Mouse (Mus musculus): ENCODE measurements around the gene Rnf224.
"Not testable (repeated sequence)": the region's sequence is repeated elsewhere in the genome, so short reads cannot be mapped to it uniquely, and the experiment has no call there.

The Rnf224 gene

GRCm38 (mm10) chr2:25236614-25237013, at the start of gene Rnf224:
TSS of gene Rnf224 (minus strand) at chr2:25236787.
- DNase-seq (ENCODE audit: low read depth, low spot score), result no peak

- no peak for DNase-seq (ENCODE audit: low read depth, low spot score)
These were observed 49.7 kb upstream of the Rnf224 start for GRCm38 (mm10) chr2:25286314-25286713.

DNA sequence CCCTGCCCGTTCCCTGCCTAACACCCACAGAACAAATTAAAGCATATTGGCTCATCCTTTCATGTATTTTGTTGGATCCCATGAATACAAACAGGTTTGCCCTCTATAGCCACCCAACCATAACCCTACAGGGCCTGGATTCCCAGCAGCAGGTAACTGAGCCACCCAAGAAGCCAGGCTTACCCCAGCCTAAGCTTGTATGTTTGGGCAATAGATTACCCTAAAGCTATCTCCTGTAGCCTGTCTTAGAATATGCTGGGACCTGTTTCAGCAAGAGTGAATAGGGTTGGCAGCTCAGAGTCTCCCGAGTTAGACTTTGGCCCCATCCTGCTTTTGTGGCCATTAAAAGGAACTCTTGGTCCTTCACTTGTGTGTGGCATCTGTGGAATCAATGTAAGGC, 49.0 kb upstream of the Rnf224 start:
- no peak for DNase-seq (ENCODE audit: low read depth, low spot score)

GRCm38 (mm10) chr2:25278928-25279882, 42.6 kb upstream of the Rnf224 start:
- peak; percentile 89 for DNase-seq (ENCODE audit: low read depth, low spot score)

DNA sequence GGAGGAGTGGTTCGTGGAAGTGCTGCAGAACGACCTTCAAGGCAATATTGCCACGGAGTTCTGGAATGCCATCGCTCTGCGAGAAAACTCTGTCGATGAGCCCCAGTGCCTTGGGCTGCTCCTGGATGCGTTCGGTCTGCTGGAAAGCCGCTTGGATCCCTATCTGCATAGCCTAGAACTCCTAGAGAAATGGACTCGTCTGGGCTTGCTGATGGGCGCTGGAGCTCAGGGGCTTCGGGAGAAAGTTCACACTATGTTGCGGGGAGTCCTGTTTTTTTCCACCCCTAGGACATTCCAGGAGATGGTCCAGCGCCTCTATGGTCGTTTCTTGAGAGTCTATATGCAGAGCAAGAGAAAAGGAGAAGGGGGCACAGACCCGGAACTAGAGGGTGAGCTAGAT, 36.4 kb upstream of the Rnf224 start:
- DNase-seq (ENCODE audit: low read depth, low spot score), result no peak

DNA sequence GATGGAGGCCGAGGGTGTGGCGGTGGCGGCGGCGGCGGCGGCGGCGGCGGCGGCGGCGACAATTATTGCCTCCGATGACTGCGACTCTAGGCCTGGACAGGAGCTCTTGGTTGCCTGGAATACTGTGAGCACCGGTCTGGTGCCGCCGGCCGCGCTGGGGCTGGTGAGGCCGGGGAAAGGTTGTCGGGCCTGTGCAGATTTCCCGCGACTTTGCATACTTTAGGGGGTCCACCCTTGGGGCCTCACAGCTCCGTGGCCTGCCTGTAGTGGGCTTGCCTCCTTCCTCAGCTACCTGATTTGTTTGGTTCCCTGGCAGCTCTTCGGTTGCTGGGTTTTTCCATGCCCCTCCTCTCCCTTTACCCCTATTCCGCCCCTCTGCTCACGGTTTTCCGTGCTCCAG, 35.9 kb upstream of the Rnf224 start:
- no peak for DNase-seq (ENCODE audit: low read depth, low spot score)

- DNase-seq (ENCODE audit: low read depth, low spot score), result peak; percentile 99
These were observed 35.4 kb upstream of the Rnf224 start, which contains the start of the genes Ssna1 and Anapc2 for GRCm38 (mm10) chr2:25271827-25272511. TSS of gene Ssna1 (minus strand) at chr2:25272438. TSS of gene Anapc2 (plus strand) at chr2:25272478.

DNA sequence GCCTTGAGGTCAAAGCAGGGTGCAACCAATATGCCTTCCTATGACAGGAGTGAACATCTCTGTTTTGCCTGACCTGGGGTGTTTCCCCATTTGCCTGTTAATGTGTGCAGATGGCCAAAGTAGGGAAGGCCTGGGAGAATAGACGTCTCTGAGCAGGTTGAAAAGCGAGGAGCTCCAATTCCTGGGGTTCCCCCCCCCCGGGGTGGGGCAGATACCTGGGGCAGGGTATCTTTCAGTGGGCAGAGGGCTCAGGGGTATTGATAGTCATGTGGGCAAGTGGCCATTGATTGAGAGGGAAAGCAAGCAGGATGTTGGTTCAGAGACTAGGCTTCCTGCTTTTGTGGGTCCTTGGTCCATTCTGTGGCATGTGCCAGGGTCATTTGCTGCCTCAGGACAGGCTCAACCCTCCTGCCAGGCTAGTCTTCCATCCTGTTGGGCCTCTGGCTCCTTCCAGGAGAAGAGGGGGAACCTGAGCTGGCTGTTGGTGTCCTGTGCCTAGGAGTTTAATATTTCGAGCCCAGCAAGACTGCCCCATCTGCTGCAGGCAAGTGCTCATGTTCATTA, 31.2 kb upstream of the Rnf224 start:
- DNase-seq (ENCODE audit: low read depth, low spot score), result no peak

- DNase-seq (ENCODE audit: low read depth, low spot score), result no peak
These were observed 30.7 kb upstream of the Rnf224 start for GRCm38 (mm10) chr2:25267241-25267640.

- DNase-seq (ENCODE audit: low read depth, low spot score), result no peak
These were observed 30.1 kb upstream of the Rnf224 start for GRCm38 (mm10) chr2:25266720-25267119.

DNA sequence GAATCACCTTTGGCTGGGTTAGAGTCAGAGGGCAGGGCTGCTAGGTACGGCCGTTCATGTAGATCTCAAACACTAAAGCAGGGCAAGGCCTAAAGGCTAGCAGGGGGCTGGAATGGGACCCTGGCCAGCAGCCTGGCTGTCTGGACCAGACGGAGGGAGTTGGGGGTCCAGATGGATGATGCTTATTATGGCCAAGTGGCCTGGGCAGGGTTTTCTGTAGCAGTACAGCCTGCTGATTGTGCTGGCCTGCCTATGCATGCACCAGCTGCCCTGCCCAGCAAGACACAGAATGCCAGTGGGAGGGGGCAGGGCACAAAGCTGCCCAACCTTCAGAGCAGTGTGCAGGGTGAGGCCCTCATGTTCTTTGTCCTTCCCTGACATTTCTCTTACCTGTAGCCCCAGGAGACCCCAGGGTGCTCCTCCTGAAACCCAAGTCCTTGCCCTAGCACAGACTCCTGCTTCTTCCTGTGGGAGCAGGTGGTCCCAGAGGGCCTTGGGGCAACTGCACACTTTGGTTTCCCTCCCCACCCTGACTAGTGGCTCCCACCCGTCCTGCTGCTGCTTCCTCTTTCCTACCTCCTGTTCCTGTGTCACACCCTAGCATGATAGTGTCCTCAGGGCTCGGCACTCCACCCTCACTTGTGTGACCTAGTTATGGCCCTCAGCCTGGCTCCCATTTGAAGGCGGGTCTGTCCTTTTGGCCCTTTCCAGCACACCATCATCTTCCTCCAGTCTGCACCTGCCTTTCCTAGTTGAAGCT, 29.5 kb upstream of the Rnf224 start:
- no peak for DNase-seq (ENCODE audit: low read depth, low spot score)

- no peak for DNase-seq (ENCODE audit: low read depth, low spot score)
These were observed 28.3 kb upstream of the Rnf224 start for GRCm38 (mm10) chr2:25264851-25265250.

- no peak for DNase-seq (ENCODE audit: low read depth, low spot score)
These were observed 27.7 kb upstream of the Rnf224 start for GRCm38 (mm10) chr2:25264286-25264660.

DNA sequence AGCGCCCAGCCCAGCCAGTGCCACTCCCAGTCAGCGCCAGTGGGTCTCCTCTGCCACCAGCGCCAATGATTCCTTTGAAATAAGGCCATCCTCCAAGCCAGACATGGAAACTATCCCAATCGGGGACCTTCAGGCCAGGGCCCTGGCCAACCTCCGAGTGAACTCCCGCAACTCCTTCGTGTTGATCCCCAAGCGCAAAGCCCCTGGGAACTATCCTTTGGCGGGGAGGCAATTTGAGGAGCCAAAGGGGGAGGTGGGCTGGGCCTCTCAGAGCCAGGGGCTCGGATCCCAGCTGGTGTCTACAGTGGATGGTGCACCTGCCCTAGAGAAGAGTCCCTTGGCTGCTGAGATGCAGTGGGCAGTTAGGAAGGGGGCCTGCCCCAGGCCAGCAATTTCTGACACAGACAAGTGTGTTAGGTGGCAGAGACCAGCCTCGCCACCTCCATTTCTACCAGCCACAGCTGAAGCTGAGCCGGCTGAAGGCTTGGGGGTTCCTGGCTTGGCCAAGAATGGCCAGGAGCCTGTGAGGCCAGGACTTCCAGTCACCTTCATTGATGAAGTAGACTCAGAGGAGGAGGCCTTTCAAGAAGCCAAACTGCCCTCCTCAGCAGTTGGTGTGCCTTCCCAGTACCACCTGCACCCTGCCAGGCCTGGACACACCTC, 27.2 kb upstream of the Rnf224 start:
- DNase-seq (ENCODE audit: low read depth, low spot score), result no peak

GRCm38 (mm10) chr2:25262795-25263622, 26.4 kb upstream of the Rnf224 start:
- DNase-seq (ENCODE audit: low read depth, low spot score), result peak; percentile 81

- peak; percentile 96 for DNase-seq (ENCODE audit: low read depth, low spot score)
These were observed 25.7 kb upstream of the Rnf224 start, which contains the start of gene Tprn for GRCm38 (mm10) chr2:25262291-25262767. TSS of gene Tprn (plus strand) at chr2:25262618.

DNA sequence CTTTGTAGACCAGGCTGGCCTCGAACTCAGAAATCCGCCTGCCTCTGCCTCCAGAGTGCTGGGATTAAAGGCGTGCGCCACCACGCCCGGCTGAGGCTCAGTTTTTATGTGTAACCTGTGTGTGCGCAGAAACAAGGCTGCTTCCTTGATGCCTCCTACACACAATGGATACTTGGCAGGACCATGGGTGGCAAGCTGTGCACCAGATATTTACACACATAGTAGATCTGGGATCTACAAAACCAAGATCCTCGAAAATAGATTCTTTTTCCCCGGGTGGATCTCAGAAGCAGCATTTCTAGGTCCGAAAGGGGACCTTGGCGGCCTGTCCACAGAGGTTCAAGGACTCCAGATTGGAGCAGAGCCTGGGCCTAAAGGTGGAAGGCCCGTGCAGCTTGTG, 25.3 kb upstream of the Rnf224 start:
- no peak for DNase-seq (ENCODE audit: low read depth, low spot score)

DNA sequence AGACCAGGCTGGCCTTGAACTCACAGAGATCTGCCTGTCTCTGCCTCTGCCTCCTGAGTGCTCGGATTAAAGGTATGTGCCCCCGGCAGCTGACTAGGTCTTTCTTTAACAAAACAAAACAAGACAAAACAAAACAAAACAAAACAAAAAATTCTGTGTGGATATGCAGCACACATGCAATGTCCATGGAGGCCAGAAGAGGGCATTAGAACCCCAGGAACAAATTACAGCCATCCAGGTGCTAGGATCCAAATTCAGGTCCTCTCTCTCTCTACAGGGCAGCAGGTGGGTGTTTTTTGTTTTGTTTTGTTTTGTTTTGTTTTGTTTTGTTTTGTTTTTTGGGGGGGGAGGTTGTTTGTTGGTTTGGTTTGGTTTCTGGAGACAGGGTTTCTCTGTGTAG, 22.3 kb upstream of the Rnf224 start:
- DNase-seq (ENCODE audit: low read depth, low spot score), result peak; percentile 63

DNA sequence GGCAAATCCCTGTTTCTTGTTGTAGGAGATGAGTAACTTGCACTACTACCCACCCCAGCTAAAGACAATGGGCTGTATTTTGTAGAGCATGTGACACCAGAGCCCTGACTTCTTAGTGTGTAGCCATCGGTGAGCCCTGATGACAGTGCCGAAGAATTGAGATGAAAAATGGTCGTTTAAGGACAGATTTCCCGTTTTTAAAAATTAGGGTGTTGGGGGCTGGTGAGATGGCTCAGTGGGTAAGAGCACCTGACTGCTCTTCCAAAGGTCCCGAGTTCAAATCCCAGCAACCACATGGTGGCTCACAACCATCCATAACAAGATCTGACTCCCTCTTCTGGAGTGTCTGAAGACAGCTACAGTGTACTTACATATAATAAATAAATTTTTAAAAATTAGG, 20.7 kb upstream of the Rnf224 start:
- not testable (repeated sequence) for DNase-seq (ENCODE audit: low read depth, low spot score)

Data from CD4-positive, CD25-positive, alpha-beta regulatory T cell, adult 2 months (primary cell).